Mouse (Mus musculus) heart, adult 10 weeks (tissue): ENCODE data around the gene Kit. TPM values are rescaled to one million over a fixed set of nuclear protein-coding genes. Genes with fewer than 3 reads are reported as not detected.

Experiments
- polyA plus RNA-seq: library from polyadenylated mRNA; stranded (reverse); fragments of 350-450 nt; fragmentation: Illumina TruSeq; extraction: RNeasy Lipid Tissue Mini Kit (QIAGEN cat#74804); gene quantifications from one replicate; pipeline ENCODE4 v1.2.3, GENCODE M21; 2014; ENCODE audit warnings: low read depth, low replicate concordance

Gene Kit
- 3.7 TPM for polyA plus RNA-seq

GRCm38 (mm10) chr5:75574852-75575566 is at the start of gene Kit:
Gene Kit (plus strand): TSS chr5:75574916.

